Mouse (Mus musculus) liver (tissue): Measurements from ENCODE around the gene Polr3g.
"Not testable (repeated sequence)": the region's sequence is repeated elsewhere in the genome, so short reads cannot be mapped to it uniquely, and the experiment has no call there.

Source experiments
- DNase-seq: peaks from one replicate; pipeline ENCODE4 v3.0.0-alpha.2; 2020; ENCODE audit warnings: mixed read lengths

Polr3g gene

DNA sequence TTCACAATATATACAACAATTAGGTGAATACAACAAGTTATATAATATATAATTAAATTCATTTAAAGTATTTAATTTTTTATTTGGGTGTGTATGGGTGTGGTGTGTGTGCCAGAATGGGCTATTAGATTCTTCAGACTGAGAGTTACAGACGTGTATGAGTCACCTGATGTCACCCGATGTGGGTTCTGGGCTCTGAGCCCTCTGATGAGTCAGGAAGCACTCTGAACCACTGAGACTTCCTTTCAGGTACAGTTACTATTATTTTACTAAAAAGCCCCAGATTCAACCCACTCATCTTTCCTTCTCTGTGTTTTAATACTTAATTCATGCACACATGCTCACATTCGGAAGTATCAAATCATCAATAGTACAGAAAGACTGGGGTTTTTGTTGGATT lies 25.9 kb downstream of the Polr3g start:
- no peak for DNase-seq

DNA sequence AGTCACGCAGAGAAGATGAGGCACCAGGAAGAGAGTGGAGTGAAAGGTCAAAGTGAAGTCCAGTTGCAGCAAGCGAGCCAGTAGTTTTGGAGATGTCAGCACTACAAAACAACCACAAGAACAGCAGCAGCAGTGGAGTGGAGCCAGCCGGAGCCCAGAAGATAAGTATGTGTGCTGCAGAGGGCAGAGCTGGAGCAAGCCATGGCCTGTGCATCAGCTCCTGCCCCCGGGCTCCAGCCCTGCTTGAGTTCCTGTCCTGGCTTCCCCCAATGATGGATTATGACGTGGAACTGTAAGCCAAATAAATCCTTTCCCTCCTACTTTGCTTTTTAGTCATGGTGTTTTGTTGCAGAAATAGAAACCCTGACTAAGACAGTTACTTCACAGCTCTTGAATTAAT lies 26.6 kb downstream of the Polr3g start:
- DNase-seq: no peak

DNA sequence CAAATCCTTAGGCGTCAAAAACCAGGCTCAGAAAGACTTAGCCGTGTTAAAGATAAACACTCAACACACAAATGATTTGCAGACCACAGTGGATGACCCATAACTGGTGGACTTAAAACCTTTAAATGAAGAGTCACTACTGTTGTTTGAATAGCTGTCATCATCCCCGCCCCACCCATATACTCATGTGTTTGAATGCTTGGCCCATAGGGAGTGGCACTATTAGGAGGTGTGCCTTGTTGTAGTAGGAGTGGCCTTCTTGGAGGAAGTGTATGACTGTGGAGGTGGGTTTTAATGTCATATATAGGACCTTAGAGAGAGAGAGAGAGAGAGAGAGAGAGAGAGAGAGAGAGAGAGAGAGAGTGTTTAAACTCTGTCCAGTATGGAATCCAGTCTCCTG lies 27.7 kb downstream of the Polr3g start:
- no peak for DNase-seq

DNA sequence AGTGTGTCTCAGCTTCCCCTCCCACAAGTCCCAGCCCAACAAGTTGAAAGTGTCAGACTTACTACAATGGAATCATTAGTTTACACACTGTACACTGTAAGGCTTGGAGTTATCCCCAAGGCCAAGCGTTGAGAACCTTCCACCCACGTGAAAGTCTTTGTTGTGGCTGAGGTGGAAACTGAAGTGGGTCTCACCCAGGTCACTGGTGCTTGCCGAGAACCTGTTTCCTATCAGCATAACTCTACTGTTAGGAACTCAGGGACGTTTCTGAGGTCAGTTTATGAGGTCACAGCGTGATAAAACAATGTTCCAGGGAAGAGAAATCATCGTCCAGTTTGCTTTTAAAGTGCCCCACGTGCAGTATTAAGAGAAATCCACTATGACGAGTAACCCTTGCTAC lies 35.5 kb downstream of the Polr3g start:
- no peak for DNase-seq

DNA sequence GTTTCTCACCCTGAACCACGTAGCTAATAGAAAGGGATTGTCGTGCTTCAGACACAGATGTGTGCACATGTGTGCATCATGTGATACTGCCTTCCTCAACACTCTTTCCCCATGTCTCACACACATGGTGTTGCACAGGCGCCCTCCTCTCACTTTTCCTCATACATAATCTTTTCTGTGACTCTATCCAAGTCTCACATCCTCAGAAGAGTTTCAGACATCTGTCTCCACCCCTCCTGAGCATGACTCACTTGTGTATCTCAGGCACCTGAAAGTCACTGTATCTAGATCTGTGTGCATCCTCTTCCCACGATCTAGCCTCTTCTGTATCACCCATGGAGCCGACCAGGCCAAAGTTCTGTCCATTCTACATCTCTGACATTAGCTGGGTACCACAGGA lies 43.1 kb downstream of the Polr3g start:
- DNase-seq: no peak

DNA sequence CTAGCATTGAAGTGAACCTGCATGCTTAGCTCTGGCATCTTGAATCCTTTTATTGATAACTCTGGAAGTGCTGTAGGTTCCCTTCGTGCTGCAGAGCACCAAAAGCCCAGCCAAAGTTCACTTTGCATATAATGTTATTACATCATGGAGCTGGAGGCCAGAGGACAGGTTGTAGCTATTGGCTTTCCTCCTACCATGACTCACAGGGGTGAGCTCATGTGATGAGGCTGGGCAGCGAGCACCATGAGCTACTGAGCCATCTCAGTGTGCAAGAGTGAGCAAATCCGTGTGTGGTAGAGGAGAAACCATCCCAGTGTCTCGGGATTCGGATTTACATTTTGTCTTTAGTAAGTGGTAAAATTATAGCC lies 46.5 kb downstream of the Polr3g start:
- no peak for DNase-seq

DNA sequence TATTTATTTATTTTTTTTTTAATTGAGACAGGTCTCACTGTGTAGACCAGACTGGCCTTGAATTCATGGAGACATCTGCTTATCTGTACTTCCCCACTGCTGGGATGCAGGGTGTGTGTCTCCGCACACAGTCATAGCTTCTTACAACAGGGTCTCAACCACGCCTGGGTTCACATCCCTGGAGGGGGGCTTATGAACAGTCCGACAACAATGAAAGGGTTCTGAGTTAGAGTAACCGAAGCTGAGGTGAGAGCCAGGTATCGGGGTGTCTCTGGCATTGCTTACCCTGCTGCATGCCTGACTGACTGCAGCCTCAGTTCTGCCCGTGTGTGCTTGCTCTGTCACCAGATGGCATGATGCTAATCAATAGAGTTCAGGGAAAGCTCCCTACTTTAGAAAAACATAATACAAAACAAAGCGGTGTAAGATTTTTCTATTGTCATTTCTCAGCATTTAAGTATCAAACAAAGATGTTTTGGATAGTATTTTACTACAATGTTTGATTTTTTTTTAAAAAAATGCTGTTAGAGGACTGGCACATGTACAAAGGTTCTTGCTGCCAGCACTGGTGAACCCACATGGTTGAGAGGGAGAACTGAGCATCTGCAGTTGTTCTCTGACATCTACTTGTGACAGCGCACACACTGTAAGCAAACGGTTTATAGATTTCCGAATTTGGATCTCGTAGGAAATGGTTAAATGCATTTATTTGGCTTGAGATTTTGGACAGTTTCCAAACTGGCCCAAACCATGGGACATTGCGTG lies 47.1 kb downstream of the Polr3g start:
- DNase-seq: peak; percentile 57

DNA sequence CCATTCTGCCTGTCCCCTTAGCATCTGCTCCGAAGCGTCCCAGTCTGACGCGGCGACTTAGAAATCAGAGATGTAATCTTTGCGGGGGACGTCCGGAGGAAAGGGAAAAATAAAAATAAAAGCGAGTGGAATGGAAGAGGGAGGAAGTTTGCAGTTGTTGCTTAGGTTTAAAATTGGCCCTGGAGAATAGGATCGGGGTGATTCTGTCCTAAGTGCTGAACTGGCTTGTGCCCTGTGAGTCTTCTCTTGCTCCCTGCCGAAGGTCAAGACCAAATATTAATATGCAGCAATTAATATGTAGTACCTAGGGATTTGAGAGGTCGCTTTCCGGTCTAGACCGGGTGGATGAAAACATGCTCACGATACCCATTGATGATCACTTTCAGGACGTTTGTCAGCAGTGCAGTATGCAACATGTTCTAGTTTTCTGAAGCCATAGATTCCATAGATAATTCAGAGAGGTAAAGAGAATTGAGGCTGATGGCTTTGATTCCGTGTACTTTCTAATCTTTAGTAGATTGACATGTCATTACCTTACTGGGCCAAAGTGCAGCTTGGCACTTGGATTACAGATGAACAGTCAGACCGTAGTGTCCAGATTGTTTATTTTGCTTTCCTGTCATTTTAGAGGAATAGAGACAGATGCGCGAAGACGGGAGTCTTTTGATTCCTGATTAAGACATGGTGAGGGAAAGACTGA lies 52.6 kb downstream of the Polr3g start:
- DNase-seq: no peak

DNA sequence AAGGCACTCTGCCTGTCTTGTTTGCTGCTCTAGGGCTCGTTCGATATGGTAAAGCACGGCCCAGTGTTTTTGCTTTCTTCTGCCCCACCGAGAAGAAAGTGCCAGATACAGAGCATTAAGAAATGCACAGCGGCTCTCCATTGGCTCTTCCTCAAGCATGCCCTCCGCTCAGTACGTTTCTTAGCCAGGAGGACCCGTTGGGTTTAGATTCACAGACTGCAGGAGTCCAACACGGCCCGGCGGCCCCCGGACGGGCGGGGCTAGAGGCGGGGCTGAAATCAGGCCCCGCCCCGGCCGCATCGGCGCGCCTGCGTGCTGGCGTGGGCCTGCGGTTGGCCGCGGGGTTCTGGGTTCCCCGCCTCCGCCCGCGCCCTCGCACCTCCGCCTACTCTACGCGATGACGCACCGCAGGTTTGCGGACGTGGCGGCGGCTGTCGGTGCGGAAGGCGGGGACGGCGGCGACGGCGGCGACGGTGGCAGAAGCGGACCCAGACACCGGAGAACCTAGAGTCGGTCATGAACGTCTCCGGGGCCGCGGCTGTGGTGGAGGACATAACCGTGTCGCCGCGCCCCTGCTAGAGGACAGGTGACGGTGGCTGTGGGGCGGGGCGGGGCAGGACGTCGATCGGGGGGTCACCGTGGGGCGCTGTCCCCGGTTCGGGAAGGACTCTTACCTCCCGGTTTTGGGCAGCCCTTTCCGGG lies 53.3 kb downstream of the Polr3g start, which contains the start of gene Lysmd3:
Gene Lysmd3, plus strand, starts transcription at position 313 of the 702 bp plus-strand sequence.
- DNase-seq: peak; percentile 95

DNA sequence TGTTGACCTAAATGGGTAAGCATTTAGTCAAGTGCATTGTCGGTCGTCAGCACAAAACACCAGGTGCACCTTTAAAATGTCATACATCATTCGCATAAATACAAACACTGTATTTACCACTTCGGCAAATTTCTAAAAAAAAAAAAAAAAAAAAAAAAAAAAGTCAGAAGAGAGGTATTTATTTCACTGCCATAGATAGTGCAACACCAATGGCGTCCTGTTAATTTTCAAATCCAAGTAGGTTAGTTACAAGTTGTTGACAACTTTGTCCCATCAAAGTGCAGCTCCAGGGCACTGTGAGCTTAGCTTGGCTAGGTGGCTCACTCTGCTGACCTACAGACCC lies 53.8 kb downstream of the Polr3g start:
- no peak for DNase-seq

DNA sequence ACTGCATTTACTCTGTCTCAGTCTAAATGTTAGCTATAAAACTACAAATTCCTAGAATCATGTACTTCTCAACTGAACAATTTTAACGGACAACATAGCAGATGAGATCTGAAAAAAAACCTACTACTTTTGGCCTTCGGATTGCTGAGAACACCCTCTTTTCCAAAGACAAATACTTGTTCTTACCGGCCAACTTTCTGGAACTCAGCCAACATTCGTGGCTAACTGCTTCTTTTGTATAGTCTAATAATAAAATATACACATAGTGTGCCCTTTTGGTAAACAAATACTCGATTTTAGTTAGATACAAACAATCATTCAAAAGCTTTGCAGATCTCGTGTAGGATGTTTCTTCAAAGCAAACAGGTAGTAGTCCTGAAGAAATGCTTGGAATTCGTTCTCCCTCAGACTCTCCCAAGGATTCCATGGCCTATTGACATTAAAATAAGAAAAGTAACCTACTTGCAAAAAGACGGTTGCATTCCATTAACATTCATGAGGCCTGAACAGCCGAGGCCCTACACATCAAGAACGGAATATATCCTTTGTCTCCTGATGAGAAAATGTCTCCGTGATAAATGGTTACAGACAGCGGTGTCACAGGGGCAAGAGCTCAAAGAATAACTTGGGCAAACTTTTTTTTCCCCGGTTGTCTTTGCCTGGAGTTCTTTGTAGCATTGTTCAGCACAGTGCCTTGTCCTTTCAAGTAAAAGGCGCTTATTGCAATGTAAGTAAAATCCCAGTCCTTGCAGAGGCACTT lies 54.5 kb downstream of the Polr3g start:
- no peak for DNase-seq

DNA sequence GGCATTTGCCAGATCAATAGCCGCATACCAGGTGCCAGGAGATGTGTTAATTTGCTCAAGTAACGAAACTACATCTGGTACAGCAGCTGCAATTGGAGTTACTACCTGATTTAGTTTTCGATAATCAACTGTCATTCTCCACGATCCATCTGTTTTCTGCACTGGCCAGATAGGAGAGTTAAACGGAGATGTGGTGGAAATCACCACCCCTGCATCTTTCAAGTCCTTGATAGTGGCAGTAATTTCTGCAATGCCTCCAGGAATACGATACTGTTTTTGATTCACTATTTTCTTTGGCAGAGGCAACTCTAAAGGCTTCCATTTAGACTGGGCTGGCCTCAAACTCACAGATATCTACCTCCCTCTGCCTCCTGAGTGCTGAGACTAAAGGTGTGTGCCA lies 60.4 kb downstream of the Polr3g start:
- not testable (repeated sequence) for DNase-seq

DNA sequence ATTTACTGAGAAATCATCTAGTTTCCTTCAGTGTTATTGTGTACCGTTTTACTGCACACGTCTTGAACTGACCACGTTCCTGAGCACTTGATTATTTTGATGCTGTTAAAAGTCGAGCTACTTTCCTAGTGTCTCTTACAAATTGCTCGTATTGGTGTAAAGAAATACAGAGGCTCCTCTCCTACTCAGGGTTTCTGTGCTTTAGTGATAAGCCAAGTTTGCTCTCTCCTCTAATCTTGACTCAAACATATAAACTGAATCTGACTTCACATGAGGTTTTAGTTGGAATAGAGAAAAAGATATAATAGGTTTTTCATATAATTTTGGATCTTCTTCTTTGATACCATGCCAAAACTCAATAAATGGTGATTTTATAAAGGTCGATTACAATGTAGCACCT lies 64.5 kb downstream of the Polr3g start:
- no peak for DNase-seq

DNA sequence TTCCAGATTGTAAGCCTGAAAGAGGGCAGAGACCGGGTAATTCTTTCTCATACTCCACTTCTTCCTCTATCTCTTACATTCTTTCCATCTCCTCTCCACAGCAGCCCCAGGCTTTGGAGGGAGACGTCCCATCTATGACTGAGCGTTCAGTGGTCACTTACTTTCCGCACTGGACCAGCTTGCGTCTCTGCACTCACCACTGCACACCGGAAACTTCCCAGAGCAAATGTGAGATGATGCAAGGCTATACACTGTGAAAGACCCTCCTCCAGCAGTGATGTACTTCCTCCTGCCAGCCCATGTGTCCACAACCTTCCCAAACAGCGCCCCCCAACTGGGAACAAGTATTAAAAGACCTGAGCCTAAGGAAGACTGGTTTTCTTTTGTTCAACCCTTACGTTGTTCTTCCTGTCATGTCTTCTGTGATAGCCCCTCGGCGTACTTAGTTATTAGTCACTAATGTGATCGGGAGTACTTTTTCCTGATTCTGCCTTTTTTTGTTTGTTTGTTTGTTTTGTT lies 66.7 kb downstream of the Polr3g start:
- no peak for DNase-seq

DNA sequence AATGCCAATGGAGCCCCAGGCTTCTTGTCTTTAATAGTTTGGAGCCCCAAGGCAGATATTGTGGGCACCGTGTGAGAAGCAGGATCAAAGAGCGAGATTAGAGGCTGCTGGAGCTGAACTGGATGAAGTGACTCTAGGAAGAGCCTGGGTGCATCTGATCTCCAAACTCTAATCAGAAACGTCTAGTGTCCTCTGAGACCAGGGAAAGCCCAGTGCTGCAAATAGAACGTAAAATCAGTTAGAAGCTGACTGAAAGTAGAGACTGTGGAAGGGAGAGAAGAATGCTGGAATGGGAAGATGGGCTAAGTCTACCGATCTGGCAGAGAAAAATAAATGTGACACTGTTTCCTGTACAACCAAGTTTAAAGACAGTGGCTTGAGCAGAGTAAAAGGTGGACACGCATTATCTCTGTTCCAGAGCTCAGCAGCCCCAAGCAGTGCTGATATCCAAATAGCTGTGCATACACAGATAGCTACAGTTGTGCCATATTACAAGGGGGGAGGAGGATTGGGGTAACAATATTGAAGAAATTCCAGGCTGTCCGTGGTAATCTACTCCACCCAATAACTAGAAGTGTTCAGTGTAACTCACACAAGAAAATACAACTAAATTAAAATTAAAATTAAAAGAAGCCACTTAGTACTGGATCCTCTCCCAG lies 68.2 kb downstream of the Polr3g start:
- DNase-seq: peak; percentile 69

DNA sequence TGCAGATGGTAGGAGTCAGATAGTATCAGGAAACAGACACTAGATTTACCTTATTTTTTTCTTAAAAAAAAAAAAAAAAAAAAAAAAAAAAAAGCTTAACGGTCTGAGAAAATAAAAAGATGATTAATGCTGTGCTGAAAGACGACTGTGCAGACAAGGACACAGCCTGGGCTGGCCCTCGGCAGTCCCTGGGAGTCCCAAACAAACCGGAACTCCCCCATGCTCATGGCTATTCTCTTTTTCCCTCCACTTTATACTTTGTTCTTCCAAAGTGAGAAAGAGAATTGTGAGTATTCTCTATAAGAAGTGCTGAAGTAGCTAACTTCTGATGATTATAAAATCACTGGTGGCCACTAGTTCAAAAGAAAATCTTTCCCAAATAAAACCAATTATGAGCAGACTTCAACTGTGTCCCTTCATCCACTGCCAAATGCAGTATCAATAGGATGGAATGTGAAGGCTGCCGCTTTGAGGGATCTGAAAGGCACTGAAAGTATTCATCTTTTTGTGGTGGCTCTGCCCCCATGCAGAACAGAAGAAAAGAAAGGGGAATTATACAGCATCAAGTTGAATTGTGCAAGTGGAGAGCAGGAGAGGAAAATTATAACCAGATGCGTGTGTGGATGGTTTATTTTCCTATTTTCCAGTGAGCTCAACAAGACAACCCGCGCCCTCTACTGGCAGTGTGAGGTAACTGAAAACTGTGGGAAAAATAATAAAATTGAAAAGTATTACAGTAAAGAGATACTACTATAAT lies 69.3 kb downstream of the Polr3g start:
- DNase-seq: peak; percentile 71

DNA sequence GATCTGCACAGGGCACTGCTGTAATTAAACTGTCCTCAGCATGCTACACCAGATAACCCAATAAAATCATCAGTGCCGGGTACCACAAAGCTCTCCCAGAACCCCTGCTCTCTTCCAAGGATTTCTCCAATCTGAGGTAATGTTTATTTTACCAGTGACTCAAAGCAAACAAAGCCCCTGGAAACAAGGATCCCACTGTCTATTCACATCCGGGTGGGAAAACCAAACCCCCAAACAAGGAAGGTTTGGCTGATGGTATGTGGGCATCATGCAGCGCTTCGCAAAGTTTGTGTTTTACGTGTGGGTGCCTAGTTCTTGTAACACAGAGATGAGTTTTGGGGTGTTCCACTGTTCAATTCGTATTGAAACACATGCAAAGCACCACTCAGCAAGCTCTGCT lies 69.9 kb downstream of the Polr3g start:
- no peak for DNase-seq

DNA sequence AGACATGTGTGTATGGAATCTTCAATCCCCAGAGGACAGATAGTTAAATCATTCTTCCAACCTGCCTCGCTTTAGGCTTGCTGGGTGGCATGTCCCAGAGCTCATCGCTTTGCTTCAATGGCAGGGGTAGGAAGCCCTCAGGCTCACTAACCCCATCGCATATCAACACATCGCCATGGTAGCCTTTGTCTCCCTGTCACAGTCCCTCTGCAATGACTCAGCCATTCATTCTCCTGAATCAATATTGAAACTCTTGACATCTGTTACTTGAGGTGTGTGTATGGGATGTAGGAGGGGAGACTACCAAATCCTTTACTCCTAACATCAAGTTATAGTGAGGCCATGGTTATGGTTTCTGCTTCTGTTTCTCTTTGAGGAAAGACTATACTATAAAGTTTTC lies 71.2 kb downstream of the Polr3g start:
- no peak for DNase-seq

DNA sequence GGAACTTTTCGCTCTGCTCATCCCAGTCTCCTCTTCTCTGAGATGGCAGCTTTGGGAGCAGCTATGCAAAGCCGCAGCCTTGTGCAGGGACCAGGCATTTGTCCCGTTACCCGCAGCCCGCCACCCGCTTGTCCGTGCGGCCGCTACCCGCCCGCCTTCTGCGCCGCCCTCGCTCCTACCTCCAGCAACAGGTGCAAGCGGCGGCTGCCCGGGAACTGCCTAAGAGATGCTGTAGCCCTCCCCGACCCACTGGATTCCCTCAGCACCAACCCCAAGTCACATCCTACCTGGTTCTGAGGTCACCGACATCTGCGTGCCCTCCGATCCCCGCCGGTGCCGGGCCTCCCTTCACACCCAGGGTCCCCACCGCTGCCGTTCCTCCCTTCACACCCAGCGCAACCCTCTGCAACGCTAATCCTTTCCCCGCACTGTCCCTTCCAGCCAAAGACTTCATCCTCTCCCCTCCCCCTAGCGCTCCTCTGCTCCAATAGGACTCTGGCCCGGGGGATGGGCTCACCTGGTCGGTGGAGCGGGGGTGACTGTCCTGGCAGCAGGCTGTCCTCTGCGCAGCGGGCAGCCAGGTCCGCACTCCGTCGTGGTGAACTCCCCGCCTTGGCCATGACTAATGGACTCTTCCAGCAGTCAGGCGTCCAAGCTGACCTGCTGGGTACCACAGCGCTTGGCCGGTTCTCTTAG lies 77.9 kb downstream of the Polr3g start, which contains the start of gene Adgrv1:
Gene Adgrv1, minus strand, starts transcription at position 435 of the 696 bp plus-strand sequence.
- peak; percentile 66 for DNase-seq

DNA sequence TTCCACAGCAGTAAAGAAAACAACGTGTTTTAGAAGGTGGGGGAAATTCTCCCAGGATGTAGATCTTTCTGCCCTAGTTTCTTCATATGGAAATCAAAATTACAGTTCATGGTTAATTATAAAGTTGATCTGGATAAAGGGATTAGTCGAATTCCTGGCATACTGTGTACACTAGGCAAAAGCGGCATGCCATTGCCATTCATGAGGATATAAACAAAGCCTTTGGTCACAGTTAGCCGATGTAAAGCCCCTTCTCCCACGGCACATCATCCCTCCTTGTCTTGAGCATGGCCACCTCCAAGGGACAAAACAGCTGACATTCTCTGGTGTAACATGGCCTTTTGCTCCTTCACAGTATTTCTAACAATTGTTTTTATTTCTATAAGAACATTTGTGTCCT lies 80.2 kb downstream of the Polr3g start:
- no peak for DNase-seq

DNA sequence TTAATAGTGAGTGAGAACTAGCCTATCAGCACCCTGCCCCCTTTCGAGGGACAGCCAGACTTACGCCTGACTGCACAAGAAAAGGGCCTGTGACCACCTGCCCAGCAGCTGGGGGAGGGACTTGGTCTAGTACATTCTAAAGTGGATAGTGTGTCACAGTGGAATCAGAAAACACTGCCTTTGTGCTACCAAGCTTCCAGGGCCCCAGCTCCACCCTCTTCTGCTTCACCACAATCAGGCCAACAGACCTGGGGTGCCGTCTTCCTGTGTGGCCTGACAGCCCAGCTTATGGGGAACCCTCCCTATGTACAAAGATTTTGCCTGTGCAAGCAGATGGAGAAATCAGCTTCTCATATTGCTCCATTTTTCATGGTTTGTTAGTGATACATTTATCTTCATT lies 81.4 kb downstream of the Polr3g start:
- DNase-seq: no peak
